Mouse (Mus musculus) erythroblast, adult 5-6 weeks (primary cell): ENCODE measurements around the gene Nr2c2ap. TPM values are rescaled to one million over a fixed set of nuclear protein-coding genes. Genes with fewer than 3 reads are reported as not detected.

ENCODE experiments used
- total RNA-seq, 2 experiments: library from RNA; stranded (forward) in 1 of 2; stranded (reverse) in 1 of 2; fragments of 150-400 nt in 1 of 2; fragments of 200-764, 138-1000 nt in 1 of 2; gene quantifications; 2 replicates each; pipeline versions ENCODE4 v1.2.3 to v1.2.4; 2015 to 2017; ENCODE audit warnings: low replicate concordance in 2 of 2

The Nr2c2ap gene
- total RNA-seq, 2 experiments from 2014 or later: 1.4 to 5.4 TPM

Other genes with a start within 250 kb of the Nr2c2ap start
- gene Cilp2, start 243.6 kb upstream of the Nr2c2ap start, total RNA-seq (2015; ENCODE audit: low replicate concordance): not detected in 2 replicates
- gene Cilp2, start 243.6 kb upstream of the Nr2c2ap start, total RNA-seq (2017; ENCODE audit: low replicate concordance): not detected in 2 replicates
- gene Tssk6, start 229.1 kb upstream of the Nr2c2ap start, total RNA-seq (2015; ENCODE audit: low replicate concordance): not detected in 2 replicates
- 0.28 and 0.94 TPM in 2 replicates for gene Tssk6, start 229.1 kb upstream of the Nr2c2ap start, total RNA-seq (2017; ENCODE audit: low replicate concordance)
- 16.1 and 18.2 TPM in 2 replicates for gene Ndufa13, start 228.8 kb upstream of the Nr2c2ap start, total RNA-seq (2015; ENCODE audit: low replicate concordance)
- gene Ndufa13, start 228.8 kb upstream of the Nr2c2ap start, total RNA-seq (2017; ENCODE audit: low replicate concordance): 27.2 and 32.9 TPM in 2 replicates
- not detected in 2 replicates for gene Yjefn3, start 228.6 kb upstream of the Nr2c2ap start, total RNA-seq (2015; ENCODE audit: low replicate concordance)
- not detected in 2 replicates for gene Yjefn3, start 228.6 kb upstream of the Nr2c2ap start, total RNA-seq (2017; ENCODE audit: low replicate concordance)
- 22.8 and 30.2 TPM in 2 replicates for gene Gatad2a, start 134.9 kb upstream of the Nr2c2ap start, total RNA-seq (2015; ENCODE audit: low replicate concordance)
- gene Gatad2a, start 134.9 kb upstream of the Nr2c2ap start, total RNA-seq (2017; ENCODE audit: low replicate concordance): 25.7 and 31.8 TPM in 2 replicates
- 24.0 and 33.9 TPM in 2 replicates for gene Mau2, start 88.6 kb upstream of the Nr2c2ap start, total RNA-seq (2015; ENCODE audit: low replicate concordance)
- 47.4 and 49.5 TPM in 2 replicates for gene Mau2, start 88.6 kb upstream of the Nr2c2ap start, total RNA-seq (2017; ENCODE audit: low replicate concordance)
- 8.2 and 10.6 TPM in 2 replicates for gene Sugp1, start 88.5 kb upstream of the Nr2c2ap start, total RNA-seq (2015; ENCODE audit: low replicate concordance)
- gene Sugp1, start 88.5 kb upstream of the Nr2c2ap start, total RNA-seq (2017; ENCODE audit: low replicate concordance): 15.6 and 22.6 TPM in 2 replicates
- gene Tm6sf2, start 58.4 kb upstream of the Nr2c2ap start, total RNA-seq (2015; ENCODE audit: low replicate concordance): 2.3 TPM in 1 of 2 replicates, not detected in the other
- gene Tm6sf2, start 58.4 kb upstream of the Nr2c2ap start, total RNA-seq (2017; ENCODE audit: low replicate concordance): 2.9 TPM in 1 of 2 replicates, not detected in the other
- not detected in 2 replicates for gene Hapln4, start 47.9 kb upstream of the Nr2c2ap start, total RNA-seq (2015; ENCODE audit: low replicate concordance)
- not detected in 2 replicates for gene Hapln4, start 47.9 kb upstream of the Nr2c2ap start, total RNA-seq (2017; ENCODE audit: low replicate concordance)
- not detected in 2 replicates for gene Ncan, start 10.5 kb upstream of the Nr2c2ap start, total RNA-seq (2015; ENCODE audit: low replicate concordance)
- not detected in 2 replicates for gene Ncan, start 10.5 kb upstream of the Nr2c2ap start, total RNA-seq (2017; ENCODE audit: low replicate concordance)
- gene Rfxank, start 7.8 kb downstream of the Nr2c2ap start, total RNA-seq (2015; ENCODE audit: low replicate concordance): 8.1 and 16.3 TPM in 2 replicates
- gene Rfxank, start 7.8 kb downstream of the Nr2c2ap start, total RNA-seq (2017; ENCODE audit: low replicate concordance): 9.7 and 10.2 TPM in 2 replicates
- gene Borcs8, start 8.2 kb downstream of the Nr2c2ap start, total RNA-seq (2015; ENCODE audit: low replicate concordance): 2.1 and 16.7 TPM in 2 replicates
- 15.5 and 30.7 TPM in 2 replicates for gene Borcs8, start 8.2 kb downstream of the Nr2c2ap start, total RNA-seq (2017; ENCODE audit: low replicate concordance)
- not detected in 2 replicates for gene Mef2b, start 8.4 kb downstream of the Nr2c2ap start, total RNA-seq (2015; ENCODE audit: low replicate concordance)
- not detected in 2 replicates for gene Mef2b, start 8.4 kb downstream of the Nr2c2ap start, total RNA-seq (2017; ENCODE audit: low replicate concordance)
- 4.0 and 8.1 TPM in 2 replicates for gene Tmem161a, start 41.0 kb downstream of the Nr2c2ap start, total RNA-seq (2015; ENCODE audit: low replicate concordance)
- 4.5 and 4.9 TPM in 2 replicates for gene Tmem161a, start 41.0 kb downstream of the Nr2c2ap start, total RNA-seq (2017; ENCODE audit: low replicate concordance)
- gene Slc25a42, start 81.0 kb downstream of the Nr2c2ap start, total RNA-seq (2015; ENCODE audit: low replicate concordance): 13.8 and 20.6 TPM in 2 replicates
- 16.2 and 23.8 TPM in 2 replicates for gene Slc25a42, start 81.0 kb downstream of the Nr2c2ap start, total RNA-seq (2017; ENCODE audit: low replicate concordance)
- gene Sugp2, start 102.9 kb downstream of the Nr2c2ap start, total RNA-seq (2015; ENCODE audit: low replicate concordance): 24.4 and 33.9 TPM in 2 replicates
- gene Sugp2, start 102.9 kb downstream of the Nr2c2ap start, total RNA-seq (2017; ENCODE audit: low replicate concordance): 22.7 and 28.9 TPM in 2 replicates
- gene Armc6, start 103.1 kb downstream of the Nr2c2ap start, total RNA-seq (2015; ENCODE audit: low replicate concordance): 4.6 TPM in 1 of 2 replicates, not detected in the other
- gene Armc6, start 103.1 kb downstream of the Nr2c2ap start, total RNA-seq (2017; ENCODE audit: low replicate concordance): 4.0 and 6.1 TPM in 2 replicates
- gene Homer3, start 151.5 kb downstream of the Nr2c2ap start, total RNA-seq (2015; ENCODE audit: low replicate concordance): 0.63 and 1.3 TPM in 2 replicates
- gene Homer3, start 151.5 kb downstream of the Nr2c2ap start, total RNA-seq (2017; ENCODE audit: low replicate concordance): 0.68 and 2.5 TPM in 2 replicates
- 15.0 TPM in 2 replicates for gene Ddx49, start 171.2 kb downstream of the Nr2c2ap start, total RNA-seq (2015; ENCODE audit: low replicate concordance)
- gene Ddx49, start 171.2 kb downstream of the Nr2c2ap start, total RNA-seq (2017; ENCODE audit: low replicate concordance): 23.3 and 40.0 TPM in 2 replicates
- gene Cope, start 171.2 kb downstream of the Nr2c2ap start, total RNA-seq (2015; ENCODE audit: low replicate concordance): 52.7 and 89.2 TPM in 2 replicates
- 36.9 and 53.7 TPM in 2 replicates for gene Cope, start 171.2 kb downstream of the Nr2c2ap start, total RNA-seq (2017; ENCODE audit: low replicate concordance)
- not detected in 2 replicates for gene Cers1, start 184.4 kb downstream of the Nr2c2ap start, total RNA-seq (2015; ENCODE audit: low replicate concordance)
- 0.43 TPM in 1 of 2 replicates, not detected in the other for gene Cers1, start 184.4 kb downstream of the Nr2c2ap start, total RNA-seq (2017; ENCODE audit: low replicate concordance)
- not detected in 2 replicates for gene Gdf1, start 198.5 kb downstream of the Nr2c2ap start, total RNA-seq (2015; ENCODE audit: low replicate concordance)
- gene Gdf1, start 198.5 kb downstream of the Nr2c2ap start, total RNA-seq (2017; ENCODE audit: low replicate concordance): not detected in 2 replicates
- 7.1 and 9.2 TPM in 2 replicates for gene Upf1, start 221.9 kb downstream of the Nr2c2ap start, total RNA-seq (2015; ENCODE audit: low replicate concordance)
- gene Upf1, start 221.9 kb downstream of the Nr2c2ap start, total RNA-seq (2017; ENCODE audit: low replicate concordance): 20.9 and 21.5 TPM in 2 replicates
- gene Comp, start 242.2 kb downstream of the Nr2c2ap start, total RNA-seq (2015; ENCODE audit: low replicate concordance): not detected in 2 replicates
- gene Comp, start 242.2 kb downstream of the Nr2c2ap start, total RNA-seq (2017; ENCODE audit: low replicate concordance): 0.43 TPM in 1 of 2 replicates, not detected in the other